In genomic region chr11:107794103-107794493, GRCm38 (mm10) we compare ENCODE assay signal across 7 mouse cellular contexts. TPM values are rescaled to one million over a fixed set of nuclear protein-coding genes. Genes with fewer than 3 reads are reported as not detected.
DNase-seq lines count a peak whose midpoint lies in the region; ATAC-seq and TF ChIP-seq lines count a peak whose summit lies in the region.

No protein-coding gene starts in this region.

- no peak overlapping the region for H3K27ac ChIP-seq in lung, postnatal 0 days (ENCODE audit: low read length)
- peak overlapping the region; percentile 33 for H3K27ac ChIP-seq in embryonic facial prominence, embryonic 13.5 days
- H3K27ac ChIP-seq in hindbrain, embryonic 14.5 days: peak overlapping the region; percentile 98

- H3K4me2 ChIP-seq in lung, postnatal 0 days (replicated peaks; ENCODE audit: low read depth, low read length): peak overlapping the region; percentile 93
- H3K4me2 ChIP-seq in embryonic facial prominence, embryonic 13.5 days: peak overlapping the region; percentile 95
- peak overlapping the region; percentile 79 for H3K4me2 ChIP-seq in hindbrain, embryonic 14.5 days (replicated peaks)

- no peak for TF ChIP-seq CTCF in lung, postnatal 0 days (IDR thresholded peaks at IDR 0.05)

- no peaks in the 10 kb centered on the region for H3K36me3 ChIP-seq in lung, postnatal 0 days (ENCODE audit: insufficient read depth, low read length)
- peaks cover 7% of the 10 kb centered on the region; the same call in 1 of the 2 replicates for H3K36me3 ChIP-seq in embryonic facial prominence, embryonic 13.5 days
- H3K36me3 ChIP-seq in hindbrain, embryonic 14.5 days (replicated peaks; ENCODE audit: control insufficient read depth, insufficient read depth): peaks cover 10% of the 10 kb centered on the region

- no peak for TF ChIP-seq EP300 in lung, postnatal 0 days (IDR thresholded peaks at IDR 0.05)

- peaks cover 38% of the 10 kb centered on the region for H3K27me3 ChIP-seq in lung, postnatal 0 days (replicated peaks; ENCODE audit: insufficient read depth, low read length)
- peaks cover 62% of the 10 kb centered on the region for H3K27me3 ChIP-seq in embryonic facial prominence, embryonic 13.5 days
- H3K27me3 ChIP-seq in hindbrain, embryonic 14.5 days (ENCODE audit: control insufficient read depth, insufficient read depth, low read length): no peaks in the 10 kb centered on the region

- peaks cover 9% of the 10 kb centered on the region; the same call in 1 of the 2 replicates for H3K4me1 ChIP-seq in lung, postnatal 0 days (ENCODE audit: insufficient read depth, low read depth, low read length)
- peaks cover 28% of the 10 kb centered on the region for H3K4me1 ChIP-seq in embryonic facial prominence, embryonic 13.5 days
- peaks cover 37% of the 10 kb centered on the region for H3K4me1 ChIP-seq in hindbrain, embryonic 14.5 days (replicated peaks; ENCODE audit: control insufficient read depth, insufficient read depth, low read length)

- H3K9me3 ChIP-seq in lung, postnatal 0 days (ENCODE audit: low read length): no peaks in the 10 kb centered on the region
- no peaks in the 10 kb centered on the region for H3K9me3 ChIP-seq in embryonic facial prominence, embryonic 13.5 days
- H3K9me3 ChIP-seq in hindbrain, embryonic 14.5 days (ENCODE audit: control insufficient read depth, low read length): no peaks in the 10 kb centered on the region

- DNase-seq in lung, postnatal 0 days (ENCODE audit: low spot score): no peak
- no peak for DNase-seq in lung, postnatal 25 days (ENCODE audit: low spot score)
- no peak for DNase-seq in hindbrain, embryonic 14.5 days (ENCODE audit: low spot score)
- peak; percentile 8 to 29 for DNase-seq in lung, postnatal 4 days
- DNase-seq in thymus, postnatal 36 days: peak; percentile 29 to 51
- no peak for DNase-seq in cerebellum, adult 11 months

- ATAC-seq in lung, postnatal 0 days: peak; percentile 14; the same call in 1 of the 2 replicates
- 0 out of 2 replicates have a peak, but pooled peaks have one; percentile 7 for ATAC-seq in embryonic facial prominence, embryonic 13.5 days (ENCODE audit: insufficient number of reproducible peaks, insufficient read depth, low FRiP score, low TSS enrichment, low read depth)
- ATAC-seq in hindbrain, embryonic 14.5 days (ENCODE audit: low FRiP score): peak; percentile 53

- H3K9ac ChIP-seq in lung, postnatal 0 days (replicated peaks; ENCODE audit: low read depth): no peak overlapping the region
- H3K9ac ChIP-seq in embryonic facial prominence, embryonic 13.5 days: peak overlapping the region; percentile 71
- H3K9ac ChIP-seq in hindbrain, embryonic 14.5 days: peak overlapping the region; percentile 98

- WGBS in lung, postnatal 0 days: 2% methylated on average over 37 of the region's 41 CpGs
- WGBS in embryonic facial prominence, embryonic 13.5 days: under 1% methylated on average over 36 of the region's 41 CpGs
- under 1% methylated on average over 40 of the region's 41 CpGs for WGBS in hindbrain, embryonic 14.5 days

- H3K4me3 ChIP-seq in lung, postnatal 0 days (ENCODE audit: low read depth, low read length): peak overlapping the region; percentile 40
- H3K4me3 ChIP-seq in embryonic facial prominence, embryonic 13.5 days: peak overlapping the region; percentile 69
- peak overlapping the region; percentile 86 for H3K4me3 ChIP-seq in hindbrain, embryonic 14.5 days (replicated peaks; ENCODE audit: low read length)

RNA-seq across cellular contexts. Expression of gene Cacng4, which starts 0.3 kb away (rescaled TPM):
- polyA plus RNA-seq in lung, postnatal 0 days (2015; fragmentation: Nextera tagmentation; extraction: Ambion mirVana): 0.19 and 0.43 TPM in 2 replicates
- polyA plus RNA-seq in embryonic facial prominence, embryonic 13.5 days (2015; fragmentation: Nextera tagmentation; extraction: Ambion mirVana): 6.2 and 7.8 TPM in 2 replicates
- polyA plus RNA-seq in hindbrain, embryonic 14.5 days (2014; fragmentation: Nextera tagmentation; extraction: Ambion mirVana): 58.2 and 63.1 TPM in 2 replicates

Comparison
In these comparisons a context has a peak if more than half of its experiments do, and no peak if none do; other contexts are left out.
1. DNase-seq: peak in lung, postnatal 4 days (2 of 2) and thymus, postnatal 36 days (2 of 2); none in lung, postnatal 0 days (single experiment), lung, postnatal 25 days (single experiment), hindbrain, embryonic 14.5 days (single experiment) and cerebellum, adult 11 months (single experiment).
2. Peak in every context shown above with its lines, with median percentiles within 50 percentile points of each other: ATAC-seq, H3K4me2 ChIP-seq and H3K4me3 ChIP-seq.